Mouse (Mus musculus): Measurements from ENCODE around the gene Lrit3. TPM values are rescaled to one million over a fixed set of nuclear protein-coding genes. Genes with fewer than 3 reads are reported as not detected.

Gene Lrit3
- polyA plus RNA-seq (2012; rRNA removed) = 0.16 and 0.33 TPM in 2 replicates

GRCm38 (mm10) chr3:129803765-129804164, at the start of gene Lrit3:
Gene Lrit3 (minus strand): TSS chr3:129804030.
- 78% methylated on average over 10 of the region's 10 CpGs for WGBS
- H3K27me3 ChIP-seq (replicated peaks; ENCODE audit: control insufficient read depth, insufficient read depth, low read length) = no peaks in the 10 kb centered on the region
- no peak within 1 kb of the TSS for H3K4me3 ChIP-seq (ENCODE audit: insufficient read depth, low read depth, low read length)
- TF ChIP-seq CTCF (conservative IDR thresholded peaks at IDR 0.05; ENCODE audit: insufficient read depth, insufficient read length, low read depth, low read length) = no peak
- TF ChIP-seq POLR2A (IDR thresholded peaks at IDR 0.05; ENCODE audit: low read depth, low read length) = no peak
- H3K27ac ChIP-seq (ENCODE audit: insufficient read depth, low read depth, low read length) = no peak within 1 kb of the TSS
- DNase-seq = no peak
- H3K36me3 ChIP-seq (ENCODE audit: control insufficient read depth, insufficient read depth, low read length) = no peaks in the 10 kb centered on the region
- no peaks in the 10 kb centered on the region; the same call in 1 of the 2 replicates for H3K4me1 ChIP-seq (ENCODE audit: control insufficient read depth, insufficient read depth, low read length)

- TF ChIP-seq POLR2A (IDR thresholded peaks at IDR 0.05; ENCODE audit: low read depth, low read length) = no peak
- no peak for TF ChIP-seq CTCF (conservative IDR thresholded peaks at IDR 0.05; ENCODE audit: insufficient read depth, insufficient read length, low read depth, low read length)
- 62% methylated on average over 7 of the region's 7 CpGs for WGBS
- DNase-seq = no peak
- no peak overlapping the region for H3K27ac ChIP-seq (ENCODE audit: insufficient read depth, low read depth, low read length)
- no peaks in the 10 kb centered on the region for H3K36me3 ChIP-seq (ENCODE audit: control insufficient read depth, insufficient read depth, low read length)
- H3K27me3 ChIP-seq (replicated peaks; ENCODE audit: control insufficient read depth, insufficient read depth, low read length) = no peaks in the 10 kb centered on the region
- no peak overlapping the region for H3K4me3 ChIP-seq (ENCODE audit: insufficient read depth, low read depth, low read length)
- no peaks in the 10 kb centered on the region for H3K4me1 ChIP-seq (ENCODE audit: control insufficient read depth, insufficient read depth, low read length)
Measured at GRCm38 (mm10) chr3:129846846-129847245, 43.0 kb upstream of the Lrit3 start.

GRCm38 (mm10) chr3:129845868-129846267, 42.0 kb upstream of the Lrit3 start:
- 88% methylated on average over 2 of the region's 2 CpGs for WGBS
- H3K36me3 ChIP-seq (ENCODE audit: control insufficient read depth, insufficient read depth, low read length) = no peaks in the 10 kb centered on the region
- DNase-seq = no peak
- no peaks in the 10 kb centered on the region for H3K4me1 ChIP-seq (ENCODE audit: control insufficient read depth, insufficient read depth, low read length)
- no peak overlapping the region for H3K4me3 ChIP-seq (ENCODE audit: insufficient read depth, low read depth, low read length)
- H3K27ac ChIP-seq (ENCODE audit: insufficient read depth, low read depth, low read length) = no peak overlapping the region
- no peaks in the 10 kb centered on the region for H3K27me3 ChIP-seq (replicated peaks; ENCODE audit: control insufficient read depth, insufficient read depth, low read length)
- TF ChIP-seq POLR2A (IDR thresholded peaks at IDR 0.05; ENCODE audit: low read depth, low read length) = no peak
- TF ChIP-seq CTCF (conservative IDR thresholded peaks at IDR 0.05; ENCODE audit: insufficient read depth, insufficient read length, low read depth, low read length) = no peak

GRCm38 (mm10) chr3:129838017-129838416, 34.2 kb upstream of the Lrit3 start:
- H3K36me3 ChIP-seq (ENCODE audit: control insufficient read depth, insufficient read depth, low read length) = no peaks in the 10 kb centered on the region
- no peak for DNase-seq
- 65% methylated on average over 7 of the region's 7 CpGs for WGBS
- H3K4me3 ChIP-seq (ENCODE audit: insufficient read depth, low read depth, low read length) = no peak overlapping the region
- no peaks in the 10 kb centered on the region for H3K27me3 ChIP-seq (replicated peaks; ENCODE audit: control insufficient read depth, insufficient read depth, low read length)
- H3K27ac ChIP-seq (ENCODE audit: insufficient read depth, low read depth, low read length) = no peak overlapping the region
- no peak for TF ChIP-seq POLR2A (IDR thresholded peaks at IDR 0.05; ENCODE audit: low read depth, low read length)
- no peak for TF ChIP-seq CTCF (conservative IDR thresholded peaks at IDR 0.05; ENCODE audit: insufficient read depth, insufficient read length, low read depth, low read length)
- 0 out of 2 replicates have a peak, but pooled peaks cover 2% of the 10 kb centered on the region for H3K4me1 ChIP-seq (ENCODE audit: control insufficient read depth, insufficient read depth, low read length)

GRCm38 (mm10) chr3:129836965-129837364, 33.1 kb upstream of the Lrit3 start:
- Histone ChIP-seq H3K27me3 (replicated peaks; ENCODE audit: control insufficient read depth, insufficient read depth, low read length) (no peaks in the 10 kb centered on the region), H3K36me3 (ENCODE audit: control insufficient read depth, insufficient read depth, low read length) (no peaks in the 10 kb centered on the region), H3K4me3 (ENCODE audit: insufficient read depth, low read depth, low read length) (no peak overlapping the region), H3K4me1 (ENCODE audit: control insufficient read depth, insufficient read depth, low read length) (0 out of 2 replicates have a peak, but pooled peaks cover 2% of the 10 kb centered on the region), H3K27ac (ENCODE audit: insufficient read depth, low read depth, low read length) (no peak overlapping the region)
- TF ChIP-seq POLR2A (IDR thresholded peaks at IDR 0.05; ENCODE audit: low read depth, low read length) (no peak), CTCF (conservative IDR thresholded peaks at IDR 0.05; ENCODE audit: insufficient read depth, insufficient read length, low read depth, low read length) (no peak)
- WGBS = 70% methylated on average over 6 of the region's 6 CpGs
- DNase-seq = no peak

- WGBS = 6% methylated on average over 11 of the region's 11 CpGs
- TF ChIP-seq POLR2A (IDR thresholded peaks at IDR 0.05; ENCODE audit: low read depth, low read length) = no peak
- TF ChIP-seq CTCF (conservative IDR thresholded peaks at IDR 0.05; ENCODE audit: insufficient read depth, insufficient read length, low read depth, low read length) = 0 out of 2 replicates have a peak, but pooled peaks have one; percentile 16
- no peaks in the 10 kb centered on the region for H3K27me3 ChIP-seq (replicated peaks; ENCODE audit: control insufficient read depth, insufficient read depth, low read length)
- no peak overlapping the region; the same call in 1 of the 2 replicates for H3K4me3 ChIP-seq (ENCODE audit: insufficient read depth, low read depth, low read length)
- peak; percentile 75 for DNase-seq
- no peaks in the 10 kb centered on the region for H3K36me3 ChIP-seq (ENCODE audit: control insufficient read depth, insufficient read depth, low read length)
- 0 out of 2 replicates have a peak, but pooled peaks cover 2% of the 10 kb centered on the region for H3K4me1 ChIP-seq (ENCODE audit: control insufficient read depth, insufficient read depth, low read length)
- H3K27ac ChIP-seq (ENCODE audit: insufficient read depth, low read depth, low read length) = peak overlapping the region; percentile 37; the same call in 1 of the 2 replicates
Measured at GRCm38 (mm10) chr3:129836051-129836697, 32.3 kb upstream of the Lrit3 start.

GRCm38 (mm10) chr3:129835388-129835934, 31.6 kb upstream of the Lrit3 start, which contains the start of gene Cfi:
Gene Cfi (plus strand): TSS chr3:129835884.
- 0 out of 2 replicates have a peak, but pooled peaks cover 2% of the 10 kb centered on the region for H3K4me1 ChIP-seq (ENCODE audit: control insufficient read depth, insufficient read depth, low read length)
- no peak for DNase-seq
- TF ChIP-seq POLR2A (IDR thresholded peaks at IDR 0.05; ENCODE audit: low read depth, low read length) (no peak), CTCF (conservative IDR thresholded peaks at IDR 0.05; ENCODE audit: insufficient read depth, insufficient read length, low read depth, low read length) (no peak)
- peak within 1 kb of the TSS; percentile 37; the same call in 1 of the 2 replicates for H3K27ac ChIP-seq (ENCODE audit: insufficient read depth, low read depth, low read length)
- H3K27me3 ChIP-seq (replicated peaks; ENCODE audit: control insufficient read depth, insufficient read depth, low read length) = no peaks in the 10 kb centered on the region
- H3K4me3 ChIP-seq (ENCODE audit: insufficient read depth, low read depth, low read length) = no peak within 1 kb of the TSS; the same call in 1 of the 2 replicates
- H3K36me3 ChIP-seq (ENCODE audit: control insufficient read depth, insufficient read depth, low read length) = no peaks in the 10 kb centered on the region
- 30% methylated on average over 6 of the region's 6 CpGs for WGBS
